ENCODE assay signal across 15 mouse cellular contexts in genomic region chr5:72210812-72211139, GRCm38 (mm10). TPM values are rescaled to one million over a fixed set of nuclear protein-coding genes. Genes with fewer than 3 reads are reported as not detected.
DNase-seq lines count a peak whose midpoint lies in the region; ATAC-seq and TF ChIP-seq lines count a peak whose summit lies in the region.
"Had no signal": no experiment of that assay in that cellular context is flagged by ENCODE, and none has a peak within 500 bp of the region (broad histone marks: within the 10 kb centered on the region; RNA-seq: fewer than 3 reads in every experiment).

No protein-coding gene starts in this region.

- no peak for TF ChIP-seq POLR2A in kidney, adult 2 months (IDR thresholded peaks at IDR 0.05; ENCODE audit: low read depth, low read length)

- no peaks in the 10 kb centered on the region for H3K9me3 ChIP-seq in midbrain, embryonic 10.5 days (replicated peaks)

- 39% methylated on average over 5 of the region's 5 CpGs for WGBS in kidney, adult 2 months
- 73% methylated on average over 5 of the region's 5 CpGs for WGBS in midbrain, embryonic 10.5 days

- H3K4me3 ChIP-seq in kidney, adult 2 months (ENCODE audit: insufficient read depth, low read depth, low read length): no peak overlapping the region
- no peak overlapping the region for H3K4me3 ChIP-seq in midbrain, embryonic 10.5 days
- H3K4me3 ChIP-seq: myocyte had no signal

- ATAC-seq in cerebellum, adult (ENCODE audit: insufficient number of reproducible peaks, low FRiP score, low TSS enrichment): no peak
- peak; percentile 61 for ATAC-seq in Patski
- ATAC-seq: forebrain, embryonic 16.5 days had no signal

- intact Hi-C loops in gastrocnemius, postnatal 14 days (cut with DNase I; ENCODE audit: low total_unique reads): no loop called here

- no peaks in the 10 kb centered on the region for H3K36me3 ChIP-seq in kidney, adult 2 months (ENCODE audit: control insufficient read depth, insufficient read depth, low read length)
- peaks cover 5% of the 10 kb centered on the region; the same call in 1 of the 2 replicates for H3K36me3 ChIP-seq in midbrain, embryonic 10.5 days

- DNase-seq in cerebellum, postnatal 25 days: peak; percentile 47 to 63
- peak; percentile 59 for DNase-seq in Patski (ENCODE audit: low read depth, low spot score)
- peak; percentile 85 for DNase-seq in kidney, adult 2 months
- no peak for DNase-seq in midbrain, embryonic 10.5 days (ENCODE audit: low spot score)
- no peak for DNase-seq in thymus, postnatal 25 days
- DNase-seq in layer of hippocampus, adult 8-10 months (ENCODE audit: low spot score in 2 of 2): no peak
- DNase-seq in gastrocnemius, postnatal 14 days: no peak
- DNase-seq: adrenal gland, adult 8-10 months; cerebellum, adult 18-20 months; right cerebral cortex, postnatal 4 days; thymus, postnatal 14 days had no signal

- CTCF ChIA-PET in Patski (lab: Charles Lee): interaction anchor here (1.0 to 2.1 kb wide), 3 partner anchors 8 to 41 kb away, joined by 3 to 11 read pairs (median 6); no protein-coding TSS in a partner anchor

- no peaks in the 10 kb centered on the region for H3K27me3 ChIP-seq in Patski
- no peaks in the 10 kb centered on the region for H3K27me3 ChIP-seq in kidney, adult 2 months (replicated peaks; ENCODE audit: control insufficient read depth, insufficient read depth, low read length)
- no peaks in the 10 kb centered on the region for H3K27me3 ChIP-seq in midbrain, embryonic 10.5 days (ENCODE audit: low read depth, poor library complexity, severe bottlenecking)

- in situ Hi-C loops in Patski (cut with MboI; ENCODE audit: low pct_unique_long_range_greater_than_20kb): loop anchor here (5.0 to 25.0 kb wide), 2 partner anchors 38 to 1127 kb away; partner anchors contain the start of gene Ociad2

- POLR2A ChIA-PET in Patski (lab: Charles Lee): no interaction called here

- H3K4me1 ChIP-seq in kidney, adult 2 months (ENCODE audit: control insufficient read depth, insufficient read depth, low read length): peaks cover 15% of the 10 kb centered on the region; the same call in 1 of the 2 replicates
- H3K4me1 ChIP-seq in midbrain, embryonic 10.5 days: peaks cover 15% of the 10 kb centered on the region

- TF ChIP-seq CTCF in Patski (IDR thresholded peaks at IDR 0.05): no peak
- TF ChIP-seq CTCF in kidney, adult 2 months (conservative IDR thresholded peaks at IDR 0.05; ENCODE audit: insufficient read depth, insufficient read length, low read depth, low read length): no peak

- peak overlapping the region; percentile 56 for H3K27ac ChIP-seq in kidney, adult 2 months (ENCODE audit: insufficient read depth, low read depth, low read length)
- H3K27ac ChIP-seq in midbrain, embryonic 10.5 days (replicated peaks): 0 out of 2 replicates have a peak overlapping the region, but pooled peaks have one; percentile 13
- H3K27ac ChIP-seq: macrophage had no signal

RNA-seq across cellular contexts. Expression of gene Commd8, which starts 42.8 kb away (rescaled TPM):
- polyA plus RNA-seq in Patski (2021): 100 TPM
- 6.7 and 13.5 TPM in 2 replicates for polyA plus RNA-seq in kidney, adult 2 months (2012; rRNA removed)
- 155 and 165 TPM in 2 replicates for polyA plus RNA-seq in midbrain, embryonic 10.5 days (2016; fragmentation: Nextera tagmentation; extraction: Ambion mirVana)
- 100 to 1,000 TPM in 1 of 4 experiments, 10 to 100 TPM in 3; 94.5 to 114 (median 97.0) TPM for total RNA-seq in layer of hippocampus, adult 8-10 months (2022)
- 10 to 100 TPM; 26.9 to 29.6 TPM for total RNA-seq in gastrocnemius, postnatal 14 days (2021)

Comparison
In these comparisons a context has a peak if more than half of its experiments do, and no peak if none do; other contexts are left out.
1. DNase-seq: peak in cerebellum, postnatal 25 days (2 of 2), Patski (single experiment) and kidney, adult 2 months (single experiment); none in midbrain, embryonic 10.5 days (single experiment), thymus, postnatal 25 days (single experiment), layer of hippocampus, adult 8-10 months (0 of 2) and gastrocnemius, postnatal 14 days (single experiment).